Mouse (Mus musculus): Measurements from ENCODE around the gene Rsph6a.

The Rsph6a gene

GRCm38 (mm10) chr7:19054047-19054776 lies at the start of gene Rsph6a:
TSS of gene Rsph6a (plus strand) at chr7:19054690.
- DNase-seq (ENCODE audit: low spot score) = peak; percentile 39

- DNase-seq (ENCODE audit: low spot score) = no peak
Measured at GRCm38 (mm10) chr7:19005417-19006121, 48.9 kb upstream of the Rsph6a start.

- DNase-seq (ENCODE audit: low spot score) = peak; percentile 87
Measured at GRCm38 (mm10) chr7:19006476-19006875, 48.0 kb upstream of the Rsph6a start.

DNA sequence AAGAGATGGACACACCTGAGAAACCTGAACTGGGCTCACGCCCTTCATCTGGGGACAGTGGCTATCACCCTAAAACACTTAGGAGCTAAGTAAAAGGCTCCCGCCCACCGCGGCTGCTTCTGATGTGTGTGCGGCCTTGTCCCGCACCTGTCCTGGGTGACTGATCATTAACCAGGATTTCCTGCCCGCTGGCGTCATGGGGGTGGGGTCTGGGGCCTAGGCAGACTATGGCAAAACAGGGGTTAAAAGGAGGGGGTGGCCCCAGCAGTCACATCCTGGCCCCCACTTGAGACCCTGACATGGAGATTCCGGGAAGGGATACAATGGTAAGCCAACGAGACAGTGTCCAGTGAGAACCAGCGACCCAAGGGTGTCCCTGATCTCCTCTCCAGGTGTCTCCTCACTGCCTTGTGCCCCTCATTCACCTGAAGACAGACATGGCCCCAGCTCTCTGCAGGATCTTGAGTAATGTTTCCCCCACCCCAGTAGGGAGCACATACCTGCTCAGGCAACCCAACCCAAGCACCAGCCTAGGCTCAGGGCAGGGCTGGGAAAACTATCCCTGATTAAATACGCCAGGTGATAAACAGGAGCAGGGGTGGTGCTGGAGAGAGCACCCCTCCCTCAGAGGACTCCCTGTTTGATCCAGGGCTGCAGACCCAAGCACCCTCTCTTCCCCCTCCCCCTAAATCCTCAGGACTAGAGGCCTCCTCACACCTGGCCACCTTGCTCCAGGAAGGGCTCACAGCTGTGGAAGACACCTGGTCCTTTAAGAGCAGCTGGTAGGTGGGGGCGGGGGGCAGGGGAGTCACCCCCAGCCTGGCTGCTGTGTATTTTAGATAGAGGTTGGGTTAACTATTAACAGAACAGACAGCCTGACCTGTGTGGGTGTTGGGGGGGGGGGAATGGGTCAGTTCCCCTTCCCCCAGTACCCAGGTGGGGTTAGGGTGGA lies 47.2 kb upstream of the Rsph6a start:
- no peak for DNase-seq (ENCODE audit: low spot score)

DNA sequence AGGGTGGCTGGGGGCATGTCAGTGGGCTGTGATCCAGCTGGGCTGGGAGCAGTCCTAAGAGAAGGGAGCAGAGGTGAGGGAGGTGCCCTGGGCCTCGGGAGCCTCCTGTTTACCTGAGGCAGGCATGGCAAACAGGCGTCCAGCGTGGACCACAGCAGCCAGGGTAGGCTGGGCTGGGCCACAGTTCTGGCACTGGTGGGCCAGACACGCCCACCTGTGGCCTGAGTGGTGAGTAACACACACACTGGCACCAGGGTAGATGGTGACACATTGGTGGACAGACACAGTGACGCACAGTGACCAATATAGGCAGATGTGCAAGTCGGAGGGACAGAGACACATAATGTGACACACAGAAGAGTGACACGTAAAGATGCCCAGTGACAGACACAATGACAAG lies 43.9 kb upstream of the Rsph6a start:
- DNase-seq (ENCODE audit: low spot score) = no peak

GRCm38 (mm10) chr7:19012025-19012621 lies 42.4 kb upstream of the Rsph6a start:
- no peak for DNase-seq (ENCODE audit: low spot score)

GRCm38 (mm10) chr7:19012882-19013281 lies 41.6 kb upstream of the Rsph6a start:
- no peak for DNase-seq (ENCODE audit: low spot score)

DNA sequence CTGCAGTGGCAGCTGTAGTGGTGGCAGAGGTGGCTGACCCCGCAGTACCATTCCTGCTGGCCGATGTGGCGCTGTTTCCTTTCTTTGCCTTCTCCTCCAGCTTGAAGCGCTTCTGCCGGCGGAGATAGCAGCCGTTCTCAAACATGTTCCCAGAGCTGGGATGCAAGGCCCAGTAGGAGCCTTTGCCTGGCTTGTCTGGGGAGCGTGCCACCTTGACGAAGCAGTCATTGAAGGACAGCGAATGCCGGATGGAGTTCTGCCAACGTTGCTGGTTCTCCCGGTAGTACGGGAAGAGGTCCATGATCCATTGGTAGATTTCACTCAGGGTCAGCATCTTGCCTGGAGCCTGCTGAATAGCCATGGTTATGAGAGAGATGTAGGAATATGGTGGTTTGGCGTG lies 40.0 kb upstream of the Rsph6a start:
- no peak for DNase-seq (ENCODE audit: low spot score)

GRCm38 (mm10) chr7:19016042-19016441 lies 38.4 kb upstream of the Rsph6a start:
- DNase-seq (ENCODE audit: low spot score) = no peak

DNA sequence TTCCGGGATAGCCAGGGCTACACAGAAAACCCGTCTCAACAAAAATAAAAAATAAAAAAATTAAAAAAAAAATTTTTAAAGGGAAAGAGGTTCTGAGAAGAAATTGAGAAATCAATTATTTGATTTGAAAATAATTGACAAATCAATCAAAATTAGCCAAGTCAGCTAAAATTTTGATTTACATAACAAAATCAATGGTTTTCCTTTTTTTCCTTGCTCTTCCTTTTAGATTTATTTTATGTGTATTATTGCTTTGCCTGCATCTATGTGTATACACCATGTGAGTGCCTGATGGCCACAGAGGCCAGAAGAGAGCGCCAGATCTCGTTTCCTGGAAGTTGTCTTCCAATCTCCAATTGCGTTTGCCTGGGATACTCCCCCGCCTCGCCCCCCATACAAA lies 36.6 kb upstream of the Rsph6a start:
- DNase-seq (ENCODE audit: low spot score) = no peak

- DNase-seq (ENCODE audit: low spot score) = no peak
Measured at GRCm38 (mm10) chr7:19021048-19021447, 33.4 kb upstream of the Rsph6a start.

DNA sequence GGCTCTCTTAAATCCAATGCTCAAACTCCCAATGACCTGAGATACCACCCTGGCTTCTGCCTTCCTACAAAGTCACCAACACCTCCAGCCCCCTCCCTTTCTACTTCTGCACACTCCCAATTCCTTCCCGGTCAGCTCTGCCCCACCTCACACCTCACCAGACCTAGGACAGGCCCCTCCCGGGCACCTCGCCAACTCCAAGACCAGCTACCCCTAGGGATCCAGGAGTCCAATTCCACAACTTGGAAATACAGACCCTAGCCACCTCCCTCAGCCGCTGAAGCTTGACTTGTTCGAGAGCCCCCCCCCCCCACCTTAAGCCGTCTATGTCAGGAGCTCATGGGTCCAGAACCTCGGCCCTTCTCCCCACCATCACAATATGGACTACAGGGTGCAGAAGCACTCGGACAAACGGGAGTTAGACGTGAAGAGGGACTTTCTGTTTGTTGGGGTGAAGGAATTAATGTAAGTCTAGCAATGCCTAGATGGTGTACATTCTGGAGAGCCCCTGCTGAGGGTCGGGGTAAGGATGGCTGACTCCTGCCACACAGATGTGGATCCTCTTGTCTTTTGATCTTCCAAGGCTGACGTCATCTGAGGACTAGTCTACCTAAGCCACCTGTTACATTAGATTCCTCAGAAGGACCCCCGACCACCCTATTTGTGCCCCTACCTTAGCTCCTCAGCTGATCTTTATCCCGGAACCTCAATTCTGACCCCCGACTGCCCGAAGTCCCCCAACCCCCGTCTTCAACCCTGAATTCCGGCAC lies 32.1 kb upstream of the Rsph6a start:
- no peak for DNase-seq (ENCODE audit: low spot score)

GRCm38 (mm10) chr7:19023357-19023814 lies 31.1 kb upstream of the Rsph6a start, which contains the start of gene Foxa3:
TSS of gene Foxa3 (minus strand) at chr7:19023538.
- no peak for DNase-seq (ENCODE audit: low spot score)

DNA sequence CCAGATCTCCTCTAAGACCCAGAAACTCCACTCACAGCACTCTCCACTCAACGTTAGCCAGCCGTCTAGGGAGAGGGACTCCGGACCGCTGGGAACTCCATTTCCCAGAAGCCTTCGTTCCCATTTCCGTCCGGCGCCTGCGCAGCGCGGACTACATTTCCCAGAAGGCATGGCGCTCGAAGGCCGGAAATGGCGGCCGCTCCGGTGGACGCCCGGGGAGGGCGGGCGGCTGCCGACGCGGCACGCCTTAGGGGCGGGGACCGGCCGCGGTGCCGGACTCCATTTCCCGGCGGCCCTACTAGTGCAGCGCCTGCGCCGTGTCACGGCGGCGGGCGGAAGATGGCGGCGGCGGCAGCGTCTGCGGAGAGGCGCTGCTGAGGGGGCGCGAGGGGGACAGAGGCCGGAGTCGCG lies 30.4 kb upstream of the Rsph6a start, which contains the start of gene Sympk:
Sympk (plus strand) TSS at position 282 of the 411 bp plus-strand sequence.
- peak; percentile 90 for DNase-seq (ENCODE audit: low spot score)

GRCm38 (mm10) chr7:19024581-19025255 lies 29.8 kb upstream of the Rsph6a start:
- no peak for DNase-seq (ENCODE audit: low spot score)

DNA sequence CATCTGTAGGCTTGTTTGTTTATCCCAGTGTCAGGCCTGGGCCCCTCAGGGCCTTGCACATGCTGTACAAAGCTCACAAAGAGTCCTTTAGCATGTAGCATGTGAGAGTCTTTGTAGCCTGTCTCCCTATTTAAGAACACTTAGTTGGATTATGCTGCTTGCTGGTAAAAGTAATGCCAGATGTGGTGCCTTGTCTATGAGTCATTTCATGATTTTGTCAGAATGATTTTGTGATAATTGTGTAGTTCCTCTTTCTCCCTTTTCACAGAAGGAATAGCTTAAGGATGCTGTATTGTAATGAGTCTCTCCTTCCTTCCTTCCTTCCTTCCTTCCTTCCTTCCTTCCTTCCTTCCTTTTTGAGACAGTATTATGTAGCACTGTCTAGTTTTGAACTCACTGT lies 26.4 kb upstream of the Rsph6a start:
- DNase-seq (ENCODE audit: low spot score) = no peak

- DNase-seq (ENCODE audit: low spot score) = no peak
Measured at GRCm38 (mm10) chr7:19029084-19029653, 25.3 kb upstream of the Rsph6a start.

DNA sequence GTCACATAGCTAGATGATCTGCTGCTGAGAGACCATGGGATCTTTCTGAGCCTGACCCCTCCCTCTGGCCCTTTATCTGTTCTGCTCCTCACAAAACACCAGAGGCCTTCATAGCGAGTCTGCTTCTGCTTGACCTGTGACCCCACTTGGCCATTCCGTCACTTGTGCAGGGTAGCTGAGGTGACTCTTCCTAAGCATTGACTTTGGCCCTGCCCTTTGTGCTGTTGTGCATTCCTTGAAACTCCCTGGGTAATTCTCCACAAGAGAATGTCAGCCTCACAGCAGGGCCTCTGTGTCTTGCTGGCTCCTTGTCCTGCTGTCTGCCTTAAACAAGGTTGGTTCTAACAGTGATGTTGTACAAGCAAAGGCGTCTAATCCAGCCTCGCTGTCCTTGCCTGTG lies 22.8 kb upstream of the Rsph6a start:
- no peak for DNase-seq (ENCODE audit: low spot score)

DNA sequence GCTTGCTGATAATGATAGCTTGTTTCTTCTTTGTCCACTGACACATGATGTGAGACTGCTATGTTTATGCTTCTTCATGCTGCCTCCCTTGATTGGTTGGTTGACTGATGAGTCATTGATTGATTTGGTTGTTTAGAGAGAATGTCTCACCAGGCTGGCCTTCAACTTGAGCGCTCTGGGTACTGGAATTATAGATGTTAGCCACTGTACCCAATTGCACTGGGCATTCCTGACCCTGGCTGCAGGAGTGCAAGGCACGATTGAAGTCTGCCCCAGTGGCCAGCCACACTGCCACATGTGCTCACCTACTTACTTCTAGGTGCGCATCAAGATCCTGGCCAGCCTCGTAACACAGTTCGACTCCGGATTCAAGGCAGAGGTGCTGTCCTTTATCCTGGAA lies 9.9 kb upstream of the Rsph6a start:
- no peak for DNase-seq (ENCODE audit: low spot score)
